Mouse (Mus musculus) hematopoietic stem cell, adult 5-6 weeks (primary cell): ENCODE data around the gene Adamts15. TPM values are rescaled to one million over a fixed set of nuclear protein-coding genes. Genes with fewer than 3 reads are reported as not detected.

Source experiments
- ATAC-seq, 2 experiments: fragments of 125-278 bp in 1 of 2; replicated peaks in 1 of 2; 2 replicates each; pipeline ENCODE4 v1.8.0; 2016 to 2017; ENCODE audit warnings: inconsistent platforms in 2 of 2, mild to moderate bottlenecking in 2 of 2, moderate number of reproducible peaks in 2 of 2, low read depth in 1 of 2, moderate TSS enrichment in 1 of 2; ENCODE audit not compliant: low FRiP score in 2 of 2, poor library complexity in 2 of 2, severe bottlenecking in 2 of 2, insufficient read depth in 1 of 2, low TSS enrichment in 1 of 2
- total RNA-seq: library from RNA; stranded (forward); fragments of 172-1452, 232-1000 nt; gene quantifications from 2 replicates; pipeline ENCODE4 v1.2.3, GENCODE M21; 2017

Gene Adamts15
- total RNA-seq, 1 experiment from 2014 or later = 0.10 TPM

DNA sequence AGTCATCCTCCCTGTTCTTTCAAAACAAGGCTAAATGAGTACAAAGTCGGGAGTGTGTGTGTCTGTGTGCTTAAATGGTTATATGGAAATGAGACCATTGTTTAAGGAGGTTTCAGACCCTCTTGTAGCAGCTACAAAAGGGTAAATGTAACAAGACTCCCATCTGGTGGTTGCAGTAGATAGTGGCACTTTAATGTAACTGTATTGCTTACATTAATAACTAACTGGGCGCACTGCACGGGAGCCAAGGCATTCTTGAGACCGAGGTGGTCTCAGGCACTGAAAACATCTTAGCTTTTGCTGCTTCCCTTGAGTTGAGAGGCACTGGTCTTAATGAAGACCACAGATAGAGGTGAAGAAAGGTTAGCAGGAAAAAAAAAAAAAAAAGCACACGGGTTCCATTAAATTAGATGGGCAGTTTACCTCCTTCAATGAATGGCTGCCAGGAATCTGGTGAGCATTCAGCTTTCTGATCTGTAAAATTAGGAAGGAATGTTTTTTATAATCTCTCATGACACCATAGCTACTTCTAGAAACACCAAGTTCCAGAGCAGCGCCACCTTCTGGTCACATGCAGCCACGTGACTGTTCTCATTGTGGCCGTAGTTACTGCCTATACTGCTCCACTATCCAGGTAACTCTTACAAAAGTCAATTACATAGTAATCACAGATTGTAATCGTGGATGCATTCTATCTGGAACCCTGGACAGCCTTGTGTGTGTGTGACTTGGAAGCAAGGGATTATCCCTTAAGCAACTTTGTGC, 14.6 kb upstream of the Adamts15 start:
- ATAC-seq = no peak

DNA sequence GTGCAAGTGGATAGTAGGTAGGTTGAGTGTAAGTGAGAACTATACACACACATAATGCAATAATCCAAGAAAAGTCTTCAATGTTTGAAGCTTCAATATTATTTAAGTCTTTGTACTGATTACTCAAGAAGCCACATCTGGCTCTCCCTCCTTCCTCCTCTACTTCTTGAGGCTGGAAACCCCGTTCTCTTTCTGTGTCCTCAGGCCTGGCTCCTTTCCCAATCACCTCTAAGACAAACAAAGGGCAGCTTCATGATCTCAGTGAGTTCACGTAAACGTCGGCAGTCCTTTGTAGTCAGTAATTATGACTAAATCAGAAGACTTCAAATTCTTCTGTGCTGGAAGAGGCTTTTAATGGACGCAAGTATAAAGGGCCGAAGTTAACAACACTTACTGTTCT, 12.6 kb upstream of the Adamts15 start:
- ATAC-seq = no peak

DNA sequence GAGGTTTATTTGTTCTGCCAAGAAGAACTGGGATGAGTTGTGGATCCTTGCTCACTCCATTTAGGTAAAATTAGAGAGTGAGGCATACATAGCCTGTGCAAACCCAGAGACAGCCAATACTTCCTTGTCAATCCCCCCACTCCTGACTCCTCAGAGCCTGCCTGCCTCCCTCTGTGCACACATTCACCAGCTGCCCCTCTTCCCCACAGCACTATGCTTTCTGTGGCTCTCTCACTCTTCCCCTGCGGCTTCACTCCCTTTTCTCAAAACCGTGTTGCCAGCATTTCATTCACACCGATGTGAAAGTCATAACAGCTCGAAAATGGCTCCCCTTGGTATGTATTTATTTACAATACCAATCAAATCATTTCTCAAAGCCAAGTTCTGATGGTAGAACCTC, 10.1 kb upstream of the Adamts15 start:
- no peak for ATAC-seq

DNA sequence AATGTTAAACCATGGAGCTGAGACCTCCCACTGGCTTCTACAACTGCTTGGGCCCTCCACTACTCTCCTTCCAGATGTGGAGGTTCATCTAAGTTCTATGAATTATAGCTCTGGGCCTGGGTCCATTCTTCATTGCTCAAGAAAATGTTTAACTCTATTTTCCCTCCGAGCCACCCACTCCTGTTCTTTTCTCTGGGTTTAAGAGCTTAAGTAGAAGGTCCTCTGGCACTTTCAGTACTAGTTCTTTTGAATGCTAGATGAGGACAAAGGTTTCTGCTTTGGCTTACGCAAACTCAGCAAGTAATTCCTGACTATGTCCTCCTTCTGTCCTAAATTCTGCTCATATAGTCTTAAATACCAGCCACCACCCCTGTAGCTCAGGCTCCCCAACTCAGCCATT, 6.5 kb upstream of the Adamts15 start:
- no peak for ATAC-seq

DNA sequence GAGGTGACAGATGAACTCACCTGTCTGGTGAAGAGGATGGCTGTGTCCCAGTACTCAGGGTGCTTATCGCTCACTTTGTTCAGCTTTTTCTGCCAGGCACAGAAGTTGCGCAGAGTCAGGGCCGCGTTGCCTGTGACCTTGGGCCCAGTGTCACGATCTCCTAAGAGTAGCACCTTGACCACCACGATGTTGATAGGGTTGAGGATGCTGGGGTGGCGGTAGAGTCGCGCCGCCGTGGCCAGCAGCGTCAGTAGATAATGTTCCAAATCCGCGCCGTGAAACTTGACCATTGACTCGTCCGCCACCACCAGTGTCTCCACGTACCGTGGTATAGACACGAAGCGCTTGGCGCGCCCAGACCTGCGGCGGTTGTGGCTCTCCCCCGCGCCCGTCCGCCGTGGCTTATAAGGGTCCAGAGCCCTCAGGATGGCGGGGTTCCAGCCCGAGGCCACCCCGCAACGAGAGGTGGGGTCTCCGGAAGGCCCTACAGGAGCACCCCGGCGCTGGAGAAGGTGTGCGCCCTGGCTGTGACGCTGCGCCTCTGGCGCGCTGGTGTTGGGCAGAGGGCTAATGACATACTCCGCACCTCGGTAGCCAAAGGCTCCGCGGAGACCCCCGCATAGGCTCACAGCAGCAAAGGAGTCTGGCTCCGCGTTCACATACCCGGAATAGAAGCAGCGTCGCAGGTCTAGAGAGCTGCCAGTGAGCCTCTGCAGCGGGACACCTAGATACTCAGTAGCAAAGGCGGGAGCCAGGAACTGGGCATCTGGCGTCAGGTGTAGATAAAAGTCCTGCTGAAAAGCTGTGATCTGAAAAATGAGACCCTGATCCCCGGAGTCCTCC, 770 bp downstream of the Adamts15 start:
- no peak for ATAC-seq

DNA sequence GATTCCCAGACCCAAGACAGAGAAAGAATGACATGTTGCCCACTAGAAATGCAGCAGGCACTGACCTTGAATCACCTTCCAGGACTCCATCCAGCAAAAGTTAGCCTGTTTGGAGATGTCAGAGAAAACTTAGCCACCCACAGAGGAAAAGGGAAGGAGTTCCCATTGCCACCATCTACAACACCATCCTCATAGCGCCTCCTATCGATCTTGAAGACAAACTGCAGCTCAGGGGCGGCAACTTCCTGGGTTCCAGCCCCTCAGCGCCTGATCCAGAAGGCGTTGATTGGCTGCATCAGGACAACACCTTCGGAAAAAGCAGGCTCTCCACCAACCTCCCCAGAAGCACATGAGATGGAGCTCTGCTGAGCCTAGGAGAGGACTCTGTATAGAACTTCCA, 1.5 kb downstream of the Adamts15 start:
- ATAC-seq = no peak

DNA sequence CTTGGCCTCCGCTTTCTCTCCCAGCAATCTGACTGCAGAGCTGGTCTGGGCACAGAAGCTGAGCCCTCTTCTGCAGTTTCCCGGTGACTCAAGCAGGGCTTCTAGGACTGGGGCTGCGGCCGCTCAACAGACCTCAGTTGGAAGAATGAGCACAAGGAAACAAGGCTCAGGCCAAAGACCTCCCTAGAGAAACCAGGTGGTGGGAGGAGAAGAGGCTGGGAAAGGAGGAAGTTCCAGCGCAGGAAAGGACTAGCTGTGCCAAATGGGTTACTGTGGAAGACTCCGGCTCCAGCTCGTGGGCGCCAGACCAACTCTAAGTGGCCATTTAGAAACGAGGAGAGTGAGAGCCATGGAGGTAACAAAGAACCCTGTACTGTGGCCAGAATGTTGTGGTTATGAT, 2.6 kb downstream of the Adamts15 start:
- ATAC-seq = no peak

DNA sequence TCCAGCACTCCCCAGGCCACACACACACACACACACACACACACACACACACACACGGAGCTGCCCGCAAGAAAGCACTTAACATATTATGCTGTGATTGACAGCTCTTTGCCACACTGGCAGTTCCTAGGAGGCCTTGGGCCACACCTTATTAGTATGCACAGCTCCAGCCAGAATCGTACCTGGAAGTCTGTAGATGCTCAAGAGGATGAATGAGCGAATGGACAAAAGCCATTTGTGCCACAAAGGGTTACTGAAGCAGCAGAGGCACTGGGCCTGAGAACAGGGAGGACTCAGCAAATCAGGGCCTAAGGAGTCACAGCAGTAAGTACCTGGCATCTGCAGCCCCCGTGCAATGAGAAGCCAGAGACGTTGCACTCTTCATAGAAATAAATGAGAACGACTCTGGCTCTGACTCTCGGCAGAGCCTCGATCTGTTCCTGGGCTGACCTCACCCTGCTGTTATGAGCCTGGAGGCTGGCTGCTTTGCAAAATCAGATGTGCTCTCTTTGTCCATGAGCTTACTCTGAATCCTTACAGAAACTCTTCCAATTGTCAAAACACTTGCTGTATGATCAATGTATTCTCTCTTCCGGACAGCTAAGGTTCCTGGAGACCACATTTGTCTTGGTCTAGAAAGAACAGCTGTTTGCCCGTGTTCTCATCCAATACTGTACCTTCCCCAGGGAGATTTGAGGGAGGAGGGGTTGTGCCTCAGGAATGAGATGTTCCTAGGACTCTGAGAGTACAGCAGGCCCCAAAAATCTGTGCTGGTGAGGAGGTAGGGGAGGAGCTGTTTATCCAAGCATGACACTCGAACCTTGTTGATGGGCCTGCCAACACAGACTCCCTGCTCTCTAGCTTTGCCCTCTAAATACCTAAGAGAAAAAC, 3.5 kb downstream of the Adamts15 start:
- ATAC-seq = no peak

DNA sequence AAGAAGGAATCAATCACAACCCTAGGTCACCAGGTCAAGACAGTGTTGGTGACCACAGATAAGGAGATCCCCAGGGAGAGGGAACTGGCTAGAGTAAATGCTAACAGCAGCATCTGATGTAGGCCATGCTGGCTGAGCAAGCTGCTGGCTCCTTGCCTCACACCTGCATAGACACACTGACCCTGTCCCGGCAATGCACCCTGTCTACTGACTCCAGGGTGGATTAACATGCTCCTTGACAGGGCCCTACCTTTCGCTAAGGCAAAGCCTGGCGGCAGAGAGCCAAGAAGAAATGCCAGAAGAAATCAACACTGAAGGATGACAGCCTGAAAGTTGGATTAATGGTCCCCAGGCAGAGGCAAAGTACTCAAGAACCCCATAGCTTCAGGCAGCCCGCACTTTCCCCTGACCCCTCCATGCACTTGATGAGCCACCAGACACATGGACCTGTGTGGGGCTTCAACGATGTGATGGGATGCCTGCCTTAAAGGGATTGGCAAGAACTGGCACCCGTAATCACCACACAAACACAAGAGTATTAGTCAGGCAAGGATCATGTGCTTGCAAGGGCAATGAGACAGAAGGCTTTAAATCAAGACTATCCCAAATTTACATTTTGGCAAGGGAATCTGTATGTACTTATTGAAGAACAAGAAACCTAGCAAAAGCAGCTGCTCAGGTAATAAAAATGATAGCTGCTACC, 5.8 kb downstream of the Adamts15 start:
- ATAC-seq = no peak

DNA sequence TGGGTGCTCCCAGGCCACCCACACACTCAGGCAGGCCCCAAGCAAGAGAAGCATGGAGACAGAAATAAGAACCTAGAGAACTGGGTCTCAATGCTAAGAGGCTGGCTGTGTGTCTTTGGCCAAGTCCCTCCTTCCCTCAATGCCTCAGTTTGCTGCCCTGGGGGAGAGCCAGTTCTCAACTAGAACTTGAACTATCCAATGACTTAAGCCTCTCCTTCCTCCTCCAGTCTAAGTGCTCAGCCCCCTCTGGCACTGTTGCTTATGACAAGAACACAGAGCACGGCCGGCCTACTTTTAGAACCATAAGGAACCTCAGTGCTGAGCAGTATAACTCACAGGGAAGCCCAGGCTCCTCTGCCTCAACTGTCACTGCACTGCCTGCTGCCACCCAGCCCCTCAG, 8.0 kb downstream of the Adamts15 start:
- no peak for ATAC-seq

DNA sequence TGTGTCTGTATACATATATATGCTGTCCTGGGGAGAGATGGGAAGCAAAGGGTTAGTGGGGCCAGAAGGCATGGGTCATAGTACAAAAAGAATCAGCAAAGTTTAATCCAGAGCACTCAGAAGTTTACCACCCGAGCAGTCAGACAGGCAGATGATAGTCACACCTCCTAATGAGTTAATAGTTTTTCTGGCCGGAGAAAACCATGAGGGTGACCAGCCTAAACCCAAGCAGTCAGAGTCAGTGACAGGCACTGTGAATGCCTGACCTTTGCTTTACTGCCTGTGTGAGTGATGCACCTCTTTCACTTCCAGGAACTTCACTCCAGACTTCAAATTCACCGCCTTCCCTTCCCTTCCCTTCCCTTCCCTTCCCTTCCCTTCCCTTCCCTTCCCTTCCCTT, 8.8 kb downstream of the Adamts15 start:
- ATAC-seq = no peak

DNA sequence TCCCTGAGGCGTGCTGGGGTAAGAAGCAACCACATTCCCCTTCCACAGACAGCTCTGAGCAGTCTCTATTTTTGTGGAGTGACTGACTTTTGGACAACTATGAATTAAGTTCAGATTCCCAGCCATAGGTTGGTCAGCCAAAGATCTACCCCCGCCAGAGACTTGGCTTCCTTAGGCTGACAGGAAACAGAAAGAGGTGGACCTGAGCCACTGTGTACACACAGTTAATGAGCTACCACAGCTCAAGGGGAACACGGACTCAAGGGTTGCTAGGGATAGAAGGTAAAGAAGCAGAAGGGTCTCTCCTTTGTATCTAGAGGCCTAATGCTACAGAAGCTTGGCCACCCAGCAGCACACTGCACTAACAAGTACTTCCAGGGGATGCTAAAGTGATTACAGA, 10.1 kb downstream of the Adamts15 start:
- no peak for ATAC-seq

DNA sequence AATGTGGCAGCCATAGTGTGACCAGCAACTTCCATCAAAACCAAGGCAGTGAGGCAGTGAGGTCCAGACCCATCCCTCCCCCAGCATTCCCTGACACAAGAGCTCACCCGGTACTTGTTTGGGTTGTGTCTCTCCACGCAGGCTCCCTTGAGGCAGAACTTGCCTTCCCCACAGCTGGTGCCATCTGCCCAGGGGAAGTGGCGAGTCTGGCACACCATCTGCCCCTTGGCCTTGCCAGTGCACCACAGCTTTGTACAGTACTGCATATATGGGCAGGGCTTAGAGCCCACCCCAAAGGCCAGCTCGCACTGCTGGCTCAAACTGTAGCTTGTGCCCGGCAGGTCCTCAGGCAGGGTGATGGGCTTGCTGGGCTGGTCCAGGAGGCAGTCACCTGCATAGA, 11.8 kb downstream of the Adamts15 start:
- no peak for ATAC-seq

DNA sequence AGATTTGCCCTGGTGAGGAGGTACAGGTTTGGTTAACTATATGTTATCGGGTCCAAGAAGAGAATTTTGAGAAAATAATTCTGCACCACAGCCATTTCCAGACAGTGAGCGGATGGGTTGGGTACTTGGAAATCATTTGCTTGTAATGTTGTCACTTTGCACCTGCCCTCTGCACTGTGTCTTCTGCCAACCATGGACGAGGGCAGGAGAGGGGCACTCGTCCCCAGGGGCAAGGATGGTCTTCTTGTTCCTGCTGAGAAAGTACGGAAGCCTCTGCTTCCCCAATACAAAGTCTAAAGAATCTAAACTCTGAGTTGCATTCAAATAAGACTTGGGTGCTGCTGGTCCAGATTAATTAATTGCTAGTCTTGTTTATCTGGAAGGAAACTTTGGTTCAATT, 13.3 kb downstream of the Adamts15 start:
- ATAC-seq = no peak

DNA sequence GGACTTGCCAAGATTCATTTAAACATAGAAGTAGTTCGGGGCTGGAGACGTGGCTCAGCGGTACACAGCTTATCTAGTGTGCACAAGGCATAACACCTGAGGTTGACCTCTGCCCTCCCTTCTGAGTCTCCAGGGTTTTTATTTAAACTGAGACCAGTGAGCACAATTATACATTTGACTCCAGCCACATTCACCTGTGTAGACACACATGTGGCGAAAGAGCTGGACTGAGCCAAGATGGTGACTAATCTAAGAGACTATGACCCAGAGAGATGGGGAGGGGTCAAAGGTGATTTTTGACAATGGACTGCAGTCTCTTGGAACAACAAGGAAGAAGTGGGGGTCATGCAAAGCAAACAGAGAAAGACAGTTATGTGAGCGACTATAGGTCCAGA, 14.0 kb downstream of the Adamts15 start:
- no peak for ATAC-seq

DNA sequence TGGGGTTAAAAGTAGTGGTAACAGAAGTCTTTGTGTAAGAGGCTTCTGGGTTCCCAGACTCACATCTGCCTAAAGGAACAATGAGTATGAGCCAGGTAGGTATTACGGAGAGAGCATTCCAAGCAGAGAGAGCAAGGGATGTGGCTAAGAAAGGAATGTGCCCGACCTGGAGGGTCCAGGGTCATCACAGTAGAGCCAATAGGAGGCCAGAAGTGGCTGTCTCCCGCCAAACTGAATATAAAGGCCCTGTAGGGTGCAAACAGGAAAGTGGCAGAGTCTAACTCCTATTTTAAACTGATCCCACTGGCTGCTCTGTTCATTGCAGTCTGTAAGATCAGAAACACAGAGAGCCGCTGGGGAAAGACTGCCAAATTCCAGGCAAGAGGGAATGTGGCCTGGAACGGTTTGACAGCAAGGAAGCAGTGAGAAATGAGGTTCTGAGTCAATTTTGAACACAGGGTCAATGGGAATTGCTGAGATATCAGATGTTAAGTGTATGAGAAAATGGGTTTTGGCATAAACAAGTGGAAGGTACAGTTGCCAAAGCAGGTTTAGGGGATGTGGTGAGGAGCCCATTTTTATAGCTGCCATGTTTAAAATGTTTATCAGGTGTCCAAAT, 14.5 kb downstream of the Adamts15 start:
- no peak for ATAC-seq

DNA sequence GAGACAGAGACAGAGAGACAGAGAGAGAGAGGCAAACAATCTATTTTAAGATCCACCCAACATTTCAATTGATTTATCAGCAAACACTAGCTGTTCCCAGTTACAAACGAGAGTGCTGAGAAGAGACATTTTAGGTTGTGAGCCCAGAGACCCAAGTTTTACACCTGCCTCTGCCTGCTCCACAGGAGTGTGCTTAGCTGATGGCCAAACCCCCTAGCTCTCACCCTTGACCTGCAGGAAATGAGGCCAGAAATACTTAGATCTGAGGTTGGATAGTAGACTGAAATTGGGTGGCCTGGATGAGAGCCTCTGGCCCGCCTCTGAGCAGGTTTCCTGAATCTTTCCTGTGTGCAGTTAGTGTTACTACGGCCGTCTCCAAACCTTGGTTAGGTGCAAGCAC, 15.8 kb downstream of the Adamts15 start:
- no peak for ATAC-seq
